In the genomic region with DNA sequence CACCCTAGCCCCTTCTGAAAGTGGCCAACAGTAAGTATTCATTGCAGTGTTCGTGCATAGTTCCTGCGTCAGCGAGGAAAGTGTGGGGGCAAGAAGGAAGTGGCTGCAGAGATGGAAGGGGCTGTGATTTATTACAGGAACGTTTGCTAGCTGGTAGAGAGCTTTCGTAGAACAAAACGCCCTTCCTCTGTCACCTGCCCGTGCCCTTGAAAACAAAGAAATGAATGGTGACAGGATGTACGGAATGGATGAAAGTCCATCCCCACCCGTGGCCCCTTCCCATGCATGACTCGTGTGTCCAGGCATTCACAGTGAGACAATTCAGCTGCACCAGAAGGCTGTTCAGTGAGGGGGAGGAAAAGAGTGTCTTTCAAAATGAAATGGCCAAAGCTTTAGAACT, we compare ENCODE assay signal across 15 mouse cellular contexts. TPM values are rescaled to one million over a fixed set of nuclear protein-coding genes. Genes with fewer than 3 reads are reported as not detected.
A peak's percentile ranks its signal among the peaks of the same experiment; 100 is the strongest.
DNase-seq lines count a peak whose midpoint lies in the region; ATAC-seq and TF ChIP-seq lines count a peak whose summit lies in the region.
"Had no signal": no experiment of that assay in that cellular context is flagged by ENCODE, and none has a peak within 500 bp of the region (broad histone marks: within the 10 kb centered on the region; RNA-seq: fewer than 3 reads in every experiment).

No protein-coding gene starts in this region.

- H3K9ac ChIP-seq in kidney, embryonic 14.5 days (ENCODE audit: low read depth, low read length): peak overlapping the region; percentile 7; the same call in 1 of the 2 replicates
- H3K9ac ChIP-seq in lung, embryonic 15.5 days: no peak overlapping the region
- no peak overlapping the region; the same call in 1 of the 2 replicates for H3K9ac ChIP-seq in intestine, postnatal 0 days (ENCODE audit: low read depth, low read length)
- H3K9ac ChIP-seq: forebrain, postnatal 0 days; heart, embryonic 12.5 days; limb, embryonic 13.5 days had no signal

- no peaks in the 10 kb centered on the region for H3K9me3 ChIP-seq in kidney, embryonic 14.5 days (ENCODE audit: control insufficient read depth, low read length)
- no peaks in the 10 kb centered on the region for H3K9me3 ChIP-seq in lung, embryonic 15.5 days
- H3K9me3 ChIP-seq in intestine, postnatal 0 days (ENCODE audit: control insufficient read depth): no peaks in the 10 kb centered on the region
- H3K9me3 ChIP-seq: heart, embryonic 12.5 days; limb, embryonic 13.5 days had no signal

- no peak overlapping the region; the same call in 1 of the 2 replicates for H3K4me3 ChIP-seq in kidney, embryonic 14.5 days (ENCODE audit: low read length)
- no peak overlapping the region for H3K4me3 ChIP-seq in lung, embryonic 15.5 days
- H3K4me3 ChIP-seq in lung, adult 2 months (replicated peaks; ENCODE audit: extremely low read depth, low read depth, low read length): no peak overlapping the region
- no peak overlapping the region for H3K4me3 ChIP-seq in intestine, postnatal 0 days (ENCODE audit: low read depth, low read length)
- peak overlapping the region; percentile 34 for H3K4me3 ChIP-seq in small intestine, adult 2 months (ENCODE audit: low read depth, low read length)
- H3K4me3 ChIP-seq in left cerebral cortex, adult 2 months: no peak overlapping the region
- H3K4me3 ChIP-seq: heart, embryonic 12.5 days; layer of hippocampus, adult 2 months; limb, embryonic 13.5 days had no signal

- no peaks in the 10 kb centered on the region for H3K36me3 ChIP-seq in kidney, embryonic 14.5 days (ENCODE audit: control insufficient read depth, insufficient read depth, low read length)
- no peaks in the 10 kb centered on the region for H3K36me3 ChIP-seq in lung, embryonic 15.5 days
- no peaks in the 10 kb centered on the region for H3K36me3 ChIP-seq in intestine, postnatal 0 days (ENCODE audit: control insufficient read depth, insufficient read depth)
- H3K36me3 ChIP-seq in small intestine, adult 2 months (ENCODE audit: control insufficient read depth, insufficient read depth, low read length): no peaks in the 10 kb centered on the region
- H3K36me3 ChIP-seq: heart, embryonic 12.5 days; limb, embryonic 13.5 days had no signal

- TF ChIP-seq CTCF in lung, adult 2 months (IDR thresholded peaks at IDR 0.05; ENCODE audit: insufficient read depth, low read length): no peak
- no peak for TF ChIP-seq CTCF in intestine, postnatal 0 days (IDR thresholded peaks at IDR 0.05; ENCODE audit: low read depth)
- no peak for TF ChIP-seq CTCF in small intestine, adult 2 months (IDR thresholded peaks at IDR 0.05; ENCODE audit: extremely low read depth, insufficient read length, insufficient replicate concordance, low read depth, low read length)
- no peak for TF ChIP-seq CTCF in left cerebral cortex, adult 2 months (IDR thresholded peaks at IDR 0.05)

- TF ChIP-seq POLR2A in lung, adult 2 months (IDR thresholded peaks at IDR 0.05; ENCODE audit: borderline replicate concordance, extremely low read depth, low read depth, low read length): no peak
- TF ChIP-seq POLR2A in small intestine, adult 2 months (IDR thresholded peaks at IDR 0.05; ENCODE audit: low read depth, low read length): no peak

- peaks cover 17% of the 10 kb centered on the region for H3K4me1 ChIP-seq in kidney, embryonic 14.5 days (ENCODE audit: control insufficient read depth, insufficient read depth, low read length)
- H3K4me1 ChIP-seq in lung, embryonic 15.5 days: peaks cover 21% of the 10 kb centered on the region
- H3K4me1 ChIP-seq in lung, adult 2 months (ENCODE audit: control insufficient read depth, insufficient read depth, low read length): no peaks in the 10 kb centered on the region
- H3K4me1 ChIP-seq in intestine, postnatal 0 days (replicated peaks; ENCODE audit: control insufficient read depth, insufficient read depth, low read length): peaks cover 10% of the 10 kb centered on the region; the same call in 1 of the 2 replicates
- H3K4me1 ChIP-seq in small intestine, adult 2 months (ENCODE audit: control insufficient read depth, insufficient read depth, insufficient read length, low read length): peaks cover 14% of the 10 kb centered on the region; the same call in 1 of the 2 replicates
- H3K4me1 ChIP-seq: limb, embryonic 13.5 days had no signal

- WGBS in kidney, embryonic 14.5 days: 5% methylated on average over 10 of the region's 10 CpGs
- WGBS in lung, embryonic 15.5 days: 38% methylated on average over 10 of the region's 10 CpGs
- WGBS in lung, adult 2 months: 27% methylated on average over 10 of the region's 10 CpGs
- WGBS in intestine, postnatal 0 days: 18% methylated on average over 10 of the region's 10 CpGs
- WGBS in small intestine, adult 2 months: 11% methylated on average over 10 of the region's 10 CpGs

- peak overlapping the region; percentile 78; the same call in 1 of the 2 replicates for H3K27ac ChIP-seq in kidney, embryonic 14.5 days (ENCODE audit: low read depth, low read length)
- H3K27ac ChIP-seq in lung, embryonic 15.5 days: no peak overlapping the region
- H3K27ac ChIP-seq in intestine, postnatal 0 days (ENCODE audit: low read depth, low read length): peak overlapping the region; percentile 63
- H3K27ac ChIP-seq in small intestine, adult 2 months (ENCODE audit: insufficient read depth, low read depth, low read length): no peak overlapping the region
- H3K27ac ChIP-seq in left cerebral cortex, adult 2 months: no peak overlapping the region
- H3K27ac ChIP-seq: layer of hippocampus, adult 2 months; limb, embryonic 13.5 days had no signal

- peak; percentile 47 for ATAC-seq in kidney, embryonic 14.5 days (ENCODE audit: low FRiP score, low TSS enrichment)
- no peak for ATAC-seq in lung, embryonic 15.5 days (ENCODE audit: borderline replicate concordance, extremely low read depth, low FRiP score, low TSS enrichment)
- ATAC-seq in intestine, postnatal 0 days: peak; percentile 40; the same call in 1 of the 2 replicates
- ATAC-seq: forebrain, postnatal 0 days; hindbrain, embryonic 16.5 days; midbrain, embryonic 16.5 days had no signal

- no peak for DNase-seq in kidney, adult 8-10 months
- no peak for DNase-seq in lung, adult 2 months
- no peak for DNase-seq in heart, adult 11 months
- DNase-seq in left cerebral cortex, adult 2 months (ENCODE audit: extremely low spot score in 1 of 2, low spot score in 2 of 2): no peak
- DNase-seq: cerebellum, postnatal 10 days; forebrain, postnatal 0 days had no signal

- no peaks in the 10 kb centered on the region for H3K27me3 ChIP-seq in kidney, embryonic 14.5 days (ENCODE audit: control insufficient read depth, insufficient read depth, low read length)
- no peaks in the 10 kb centered on the region for H3K27me3 ChIP-seq in lung, embryonic 15.5 days
- H3K27me3 ChIP-seq in intestine, postnatal 0 days (replicated peaks; ENCODE audit: control insufficient read depth, insufficient read depth, low read length): no peaks in the 10 kb centered on the region
- no peaks in the 10 kb centered on the region for H3K27me3 ChIP-seq in small intestine, adult 2 months (ENCODE audit: control insufficient read depth, insufficient read depth, low read length)
- H3K27me3 ChIP-seq: heart, embryonic 12.5 days; limb, embryonic 13.5 days had no signal

- peak overlapping the region; percentile 27 for H3K4me2 ChIP-seq in kidney, embryonic 14.5 days (replicated peaks; ENCODE audit: low read depth, low read length)
- H3K4me2 ChIP-seq in lung, embryonic 15.5 days: peak overlapping the region; percentile 28; the same call in 1 of the 2 replicates
- peak overlapping the region; percentile 55 for H3K4me2 ChIP-seq in intestine, postnatal 0 days (replicated peaks; ENCODE audit: low read depth)
- H3K4me2 ChIP-seq: heart, embryonic 12.5 days; limb, embryonic 13.5 days had no signal

- intact Hi-C loops in left cerebral cortex, adult 2 months (cut with DNase I): no loop called here

RNA-seq across cellular contexts. Expression of gene Ctnnb1, which starts 35.0 kb away (rescaled TPM):
- 479 and 740 TPM in 2 replicates for polyA plus RNA-seq in kidney, embryonic 14.5 days (2014; fragmentation: Nextera tagmentation; extraction: Ambion mirVana)
- polyA plus RNA-seq in lung, embryonic 15.5 days (2015; fragmentation: Nextera tagmentation; extraction: Ambion mirVana): 552 and 563 TPM in 2 replicates
- polyA plus RNA-seq in lung, adult 2 months (2012; rRNA removed): 149 and 203 TPM in 2 replicates
- 363 and 364 TPM in 2 replicates for polyA plus RNA-seq in intestine, postnatal 0 days (2015; fragmentation: Nextera tagmentation; extraction: Ambion mirVana)
- 137 and 230 TPM in 2 replicates for polyA plus RNA-seq in small intestine, adult 2 months (2012; rRNA removed)
- 100 to 1,000 TPM; 452 to 506 TPM for total RNA-seq in left cerebral cortex, adult 2 months (2021)

Comparison
In these comparisons a context has a peak if more than half of its experiments do, and no peak if none do; other contexts are left out.
1. H3K27ac ChIP-seq: peak in kidney, embryonic 14.5 days (single experiment) and intestine, postnatal 0 days (single experiment); none in lung, embryonic 15.5 days (single experiment), small intestine, adult 2 months (single experiment) and left cerebral cortex, adult 2 months (single experiment).
2. Peak in every context shown above with its lines, with median percentiles within 50 percentile points of each other: H3K4me2 ChIP-seq.